Mouse (Mus musculus) megakaryocyte, embryonic 14.5 days (primary cell): ENCODE data around the gene Cog5.

ENCODE experiments used
- FLI1 ChIP-seq: IDR thresholded peaks from 2 replicates; pipeline ENCODE4 v1.6.1; 2012; ENCODE audit warnings: low read length, inconsistent platforms, mixed read lengths
- GATA1 ChIP-seq: IDR thresholded peaks from 3 replicates; pipeline ENCODE4 v1.6.1; 2012; ENCODE audit warnings: mixed read lengths, low read length, inconsistent platforms, borderline replicate concordance

DNA sequence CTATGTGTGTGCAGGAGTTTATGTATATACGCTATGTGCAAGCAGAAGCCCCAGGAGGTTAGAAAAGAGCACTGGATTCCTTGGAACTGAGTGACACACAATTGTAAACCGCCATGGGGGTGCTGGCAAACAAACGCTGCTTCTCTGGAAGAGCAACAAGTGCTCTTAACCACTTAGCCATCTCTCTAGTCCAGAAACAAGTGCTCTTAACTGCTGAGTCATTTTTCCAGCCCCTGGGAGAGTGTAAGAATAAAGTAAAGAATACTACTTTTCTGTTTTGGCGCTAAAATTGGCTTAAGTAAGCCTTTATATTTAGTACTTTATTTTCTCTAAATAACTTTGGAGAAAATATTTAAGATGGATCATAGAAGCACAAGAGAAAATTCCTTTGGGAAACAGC lies 41.3 kb upstream of the Cog5 start:
- TF ChIP-seq GATA1 = no peak
- no peak for TF ChIP-seq FLI1
